Mouse (Mus musculus) lung, postnatal 0 days (tissue): Measurements from ENCODE around the gene Gm14308. TPM values are rescaled to one million over a fixed set of nuclear protein-coding genes. Genes with fewer than 3 reads are reported as not detected.
"Not testable (repeated sequence)": the region's sequence is repeated elsewhere in the genome, so short reads cannot be mapped to it uniquely, and the experiment has no call there.

Experiments used
- ATAC-seq: fragments of 200-750 bp; cut with Nextera tagmentation; 2 replicates; pipeline ENCODE4 v1.8.0; 2017; ENCODE audit warnings: moderate library complexity
- DNase-seq: peaks from one replicate; pipeline ENCODE4 v3.0.0-alpha.2; 2016; ENCODE audit warnings: low spot score
- H3K27ac ChIP-seq: fragments of 300-500 bp; sonication (generic); 2 replicates; pipeline ENCODE4 v1.5.1; 2014; ENCODE audit warnings: antibody characterized with exemption, mild to moderate bottlenecking, low read length, mixed read lengths
- H3K27me3 ChIP-seq: fragments of 300-500 bp; sonication (generic); replicated peaks from 2 replicates; pipeline ENCODE4 v1.6.1; 2014; ENCODE audit warnings: low read length, mixed read lengths; ENCODE audit not compliant: insufficient read depth
- H3K36me3 ChIP-seq: fragments of 300-500 bp; sonication (generic); 2 replicates; pipeline ENCODE4 v1.6.1; 2014; ENCODE audit warnings: low read length, mixed read lengths; ENCODE audit not compliant: insufficient read depth
- H3K4me1 ChIP-seq: fragments of 300-500 bp; sonication (generic); 2 replicates; pipeline ENCODE4 v1.6.1; 2014; ENCODE audit warnings: antibody characterized with exemption, low read depth, low read length, mixed read lengths; ENCODE audit not compliant: insufficient read depth
- H3K4me2 ChIP-seq: fragments of 300-500 bp; sonication (generic); replicated peaks from 2 replicates; pipeline ENCODE4 v1.6.1; 2014; ENCODE audit warnings: low read depth, mild to moderate bottlenecking, low read length, moderate library complexity, mixed read lengths
- H3K4me3 ChIP-seq: fragments of 300-500 bp; sonication (generic); 2 replicates; pipeline ENCODE4 v1.5.1; 2014; ENCODE audit warnings: low read depth, low read length
- H3K9ac ChIP-seq: fragments of 300-500 bp; sonication (generic); replicated peaks from 2 replicates; pipeline ENCODE4 v1.6.1; 2014; ENCODE audit warnings: low read depth, mild to moderate bottlenecking
- H3K9me3 ChIP-seq: fragments of 300-500 bp; sonication (generic); 2 replicates; pipeline ENCODE4 v1.6.1; 2016; ENCODE audit warnings: low read length, mixed read lengths
- WGBS: fragments of 180-500 bp; shearing (Covaris S2); extraction: QIAGEN DNeasy Blood & Tissue Kit; methylation state at CpG from one replicate; pipeline ENCODE4 v1.1.7; 2014; 5-methylcytosine and 5-hydroxymethylcytosine counted together
- polyA plus RNA-seq: library from polyadenylated mRNA; unstranded; fragments of >200 nt; fragmentation: Nextera tagmentation; extraction: Ambion mirVana; gene quantifications from 2 replicates; pipeline ENCODE4 v1.2.1, GENCODE M21; 2015

The Gm14308 gene
- polyA plus RNA-seq: 5.9 and 10.8 TPM in 2 replicates

DNA sequence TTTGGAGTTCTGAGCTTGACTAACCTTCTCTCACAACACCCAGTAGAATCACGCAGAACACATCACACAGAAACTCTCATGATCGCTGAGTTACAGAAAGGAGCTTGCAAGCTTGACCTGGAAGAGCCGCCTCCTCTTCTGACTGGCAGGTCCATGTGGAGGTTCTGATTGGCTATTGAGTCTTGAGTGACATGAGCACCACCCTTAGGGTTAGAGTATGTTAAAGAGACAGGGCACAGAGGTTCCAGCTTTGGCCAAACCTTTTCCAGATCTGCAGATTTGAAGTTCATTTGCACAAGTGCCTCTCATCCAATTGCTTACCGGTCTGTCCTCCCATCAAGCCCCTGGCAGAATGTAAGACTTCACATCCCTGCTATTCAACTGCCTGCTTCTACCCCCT lies at the start of gene Gm14308:
TSS of gene Gm14308 (minus strand) at position 101 of the 400 bp plus-strand sequence.
- WGBS: no CpG with 5 or more reads among the region's 4 CpGs
- DNase-seq, H3K9me3 ChIP-seq, H3K4me2 ChIP-seq, H3K27ac ChIP-seq, H3K9ac ChIP-seq, ATAC-seq, H3K36me3 ChIP-seq, H3K4me1 ChIP-seq, H3K27me3 ChIP-seq, H3K4me3 ChIP-seq: not testable (repeated sequence)

DNA sequence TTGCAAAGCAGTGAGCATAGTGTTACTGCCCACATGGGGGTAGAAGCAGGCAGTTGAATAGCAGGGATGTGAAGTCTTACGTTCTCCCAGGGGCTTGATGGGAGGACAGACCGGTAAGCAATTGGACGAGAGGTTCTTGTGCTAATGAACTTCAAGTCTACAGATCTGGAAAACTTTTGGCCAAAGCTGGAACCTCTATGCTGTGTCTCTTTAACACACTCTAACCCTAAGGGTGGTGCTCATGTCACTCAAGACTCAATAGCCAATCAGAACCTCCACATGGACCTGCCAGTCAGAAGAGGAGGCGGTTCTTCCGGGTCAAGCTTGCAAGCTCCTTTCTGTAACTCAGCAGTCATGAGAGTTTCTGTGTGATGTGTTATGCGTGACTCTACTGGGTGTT lies 34.1 kb upstream of the Gm14308 start, which contains the start of gene Zfp973:
TSS of gene Zfp973 (plus strand) at position 301 of the 400 bp plus-strand sequence.
- H3K9ac ChIP-seq, H3K4me2 ChIP-seq, H3K27me3 ChIP-seq, ATAC-seq, H3K27ac ChIP-seq, DNase-seq, H3K9me3 ChIP-seq, H3K4me1 ChIP-seq, H3K36me3 ChIP-seq, H3K4me3 ChIP-seq: not testable (repeated sequence)
- WGBS: no CpG with 5 or more reads among the region's 6 CpGs

Other genes with a start within 250 kb of the Gm14308 start
- 8.7 and 8.8 TPM in 2 replicates for gene Gm14435, start 212.8 kb downstream of the Gm14308 start, polyA plus RNA-seq
- 9.1 and 10.9 TPM in 2 replicates for gene Gm14434, start 149.6 kb downstream of the Gm14308 start, polyA plus RNA-seq
- not detected in 2 replicates for gene Zfp967, start 115.3 kb downstream of the Gm14308 start, polyA plus RNA-seq
- gene Zfp973, start 34.2 kb upstream of the Gm14308 start, polyA plus RNA-seq: 4.0 and 4.5 TPM in 2 replicates
- gene Gm14305, start 72.0 kb upstream of the Gm14308 start, polyA plus RNA-seq: 18.7 and 21.5 TPM in 2 replicates
- 9.0 and 11.7 TPM in 2 replicates for gene Gm14295, start 162.3 kb upstream of the Gm14308 start, polyA plus RNA-seq
- not detected in 2 replicates for gene Gm14408, start 194.8 kb upstream of the Gm14308 start, polyA plus RNA-seq